Mouse (Mus musculus) CD4-positive, CD25-positive, alpha-beta regulatory T cell (primary cell): ENCODE results near the gene Cyp4a14. TPM values are rescaled to one million over a fixed set of nuclear protein-coding genes. Genes with fewer than 3 reads are reported as not detected.

Experiments used
- polyA plus RNA-seq: library from polyadenylated mRNA; unstranded; fragments of 100-300 nt; shearing (Covaris generic); gene quantifications from one replicate; pipeline ENCODE4 v1.2.1, GENCODE M21; 2017

The Cyp4a14 gene
- polyA plus RNA-seq = not detected

GRCm38 (mm10) chr4:115496001-115496400 lies at the start of gene Cyp4a14:
Cyp4a14 (minus strand) TSS chr4:115496142.

GRCm38 (mm10) chr4:115518000-115518399 lies 22.1 kb upstream of the Cyp4a14 start, which contains the start of gene Cyp4a10:
Cyp4a10 (plus strand) TSS chr4:115518264.

GRCm38 (mm10) chr4:115452304-115452703 lies 43.6 kb downstream of the Cyp4a14 start, which contains the start of gene Cyp4a30b:
Cyp4a30b (plus strand) TSS chr4:115452604.

Other genes with a start within 250 kb of the Cyp4a14 start
- gene Cyp4a12a, start 197.1 kb downstream of the Cyp4a14 start, polyA plus RNA-seq = not detected
- gene Cyp4a12b, start 84.5 kb downstream of the Cyp4a14 start, polyA plus RNA-seq = not detected
- not detected for gene Cyp4a30b, start 43.5 kb downstream of the Cyp4a14 start, polyA plus RNA-seq
- gene Cyp4a10, start 22.1 kb upstream of the Cyp4a14 start, polyA plus RNA-seq = not detected
- gene Cyp4a31, start 67.5 kb upstream of the Cyp4a14 start, polyA plus RNA-seq = not detected
- gene Cyp4a32, start 104.8 kb upstream of the Cyp4a14 start, polyA plus RNA-seq = not detected
- gene Cyp4b1, start 151.6 kb upstream of the Cyp4a14 start, polyA plus RNA-seq = not detected
- gene Efcab14, start 241.6 kb upstream of the Cyp4a14 start, polyA plus RNA-seq = 51.0 TPM